Mouse (Mus musculus) ES-CJ7 (cell line): Measurements from ENCODE around the gene Top3b.
A peak's percentile ranks its signal among the peaks of the same experiment; 100 is the strongest.
"Not testable (repeated sequence)": the region's sequence is repeated elsewhere in the genome, so short reads cannot be mapped to it uniquely, and the experiment has no call there.

Experiments
- DNase-seq: peaks from one replicate; pipeline ENCODE4 v3.0.0; 2011; ENCODE audit warnings: low read depth, low spot score

Gene Top3b

GRCm38 (mm10) chr16:16896382-16897055, 26.0 kb downstream of the Top3b start, which contains the start of gene Ppm1f:
Ppm1f (plus strand) TSS chr16:16896469.
- DNase-seq, result peak; percentile 94

- DNase-seq, result no peak
Observed at GRCm38 (mm10) chr16:16897056-16897584, 26.6 kb downstream of the Top3b start.

- DNase-seq, result no peak
Observed at GRCm38 (mm10) chr16:16902329-16902728, 31.8 kb downstream of the Top3b start.

GRCm38 (mm10) chr16:16903188-16903587, 32.7 kb downstream of the Top3b start:
- no peak for DNase-seq

GRCm38 (mm10) chr16:16907799-16908198, 37.3 kb downstream of the Top3b start:
- DNase-seq, result peak; percentile 64

GRCm38 (mm10) chr16:16911641-16912597, 41.4 kb downstream of the Top3b start:
- DNase-seq, result peak; percentile 91

- no peak for DNase-seq
Observed at GRCm38 (mm10) chr16:16913440-16913839, 42.9 kb downstream of the Top3b start.

- DNase-seq, result no peak
Observed at GRCm38 (mm10) chr16:16918441-16919117, 48.0 kb downstream of the Top3b start.

- peak; percentile 64 for DNase-seq
Observed at GRCm38 (mm10) chr16:16921021-16921435, 50.5 kb downstream of the Top3b start.

- DNase-seq, result no peak
Observed at GRCm38 (mm10) chr16:16924481-16924880, 53.9 kb downstream of the Top3b start.

GRCm38 (mm10) chr16:16926536-16926935, 56.0 kb downstream of the Top3b start:
- no peak for DNase-seq

- DNase-seq, result not testable (repeated sequence)
Observed at GRCm38 (mm10) chr16:16928908-16929307, 58.4 kb downstream of the Top3b start.

- DNase-seq, result no peak
Observed at GRCm38 (mm10) chr16:16930326-16930725, 59.8 kb downstream of the Top3b start.

- DNase-seq, result no peak
Observed at GRCm38 (mm10) chr16:16930810-16931296, 60.3 kb downstream of the Top3b start.

GRCm38 (mm10) chr16:16939543-16939942, 69.0 kb downstream of the Top3b start:
- DNase-seq, result no peak

- DNase-seq, result no peak
Observed at GRCm38 (mm10) chr16:16941078-16941477, 70.5 kb downstream of the Top3b start.
